15 mouse cellular contexts compared by ENCODE assay signal in the genomic region with DNA sequence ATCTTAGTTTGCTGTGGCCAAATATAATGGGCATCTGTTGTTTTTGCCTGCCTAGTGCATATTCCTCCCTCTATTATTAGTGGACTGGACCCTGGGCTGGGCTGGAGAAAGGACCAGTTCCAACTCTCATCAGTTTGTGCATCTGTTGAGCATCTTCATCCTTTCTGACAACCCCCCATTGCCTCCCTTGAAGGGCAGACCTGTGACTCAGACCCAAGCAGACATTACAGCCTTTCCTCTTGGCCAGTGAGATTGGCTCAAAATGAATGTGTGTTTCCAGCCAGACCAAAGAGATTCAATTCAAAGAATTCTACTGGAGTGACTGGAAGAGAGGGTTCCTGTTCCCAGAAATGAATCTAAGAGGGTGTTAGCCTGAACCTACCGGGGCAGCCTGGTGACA.
"Had no signal": no experiment of that assay in that cellular context is flagged by ENCODE, and none has a peak within 500 bp of the region (broad histone marks: within the 10 kb centered on the region; RNA-seq: fewer than 3 reads in every experiment).

No protein-coding gene starts in this region.

- H3K4me1 ChIP-seq: kidney, embryonic 15.5 days; limb, embryonic 13.5 days; midbrain, embryonic 13.5 days; stomach, embryonic 15.5 days had no signal

- H3K4me3 ChIP-seq: kidney, embryonic 15.5 days; limb, embryonic 13.5 days; midbrain, embryonic 13.5 days; neural tube, embryonic 13.5 days; stomach, embryonic 15.5 days had no signal

- H3K4me2 ChIP-seq: kidney, embryonic 15.5 days; limb, embryonic 13.5 days; midbrain, embryonic 13.5 days; neural tube, embryonic 13.5 days; stomach, embryonic 15.5 days had no signal

- H3K9me3 ChIP-seq: kidney, embryonic 15.5 days; limb, embryonic 13.5 days; midbrain, embryonic 13.5 days; neural tube, embryonic 13.5 days; stomach, embryonic 15.5 days had no signal

- DNase-seq: kidney, adult 2 months; kidney, postnatal 14 days; layer of hippocampus, postnatal 36 days; lung, adult 18-20 months; lung, postnatal 36 days; retina, postnatal 1 day; right cerebral cortex, postnatal 14 days; thymus, adult 2 months; thymus, postnatal 25 days had no signal

- H3K9ac ChIP-seq: kidney, embryonic 15.5 days; limb, embryonic 13.5 days; liver, embryonic 14.5 days; midbrain, embryonic 13.5 days; neural tube, embryonic 13.5 days; stomach, embryonic 15.5 days had no signal

- ATAC-seq: midbrain, embryonic 13.5 days had no signal

- H3K27me3 ChIP-seq: kidney, embryonic 15.5 days; limb, embryonic 13.5 days; stomach, embryonic 15.5 days had no signal

- H3K36me3 ChIP-seq: kidney, embryonic 15.5 days; limb, embryonic 13.5 days; midbrain, embryonic 13.5 days; neural tube, embryonic 13.5 days; stomach, embryonic 15.5 days had no signal

- H3K27ac ChIP-seq: kidney, embryonic 15.5 days; limb, embryonic 13.5 days; liver, embryonic 14.5 days; midbrain, embryonic 13.5 days; neural tube, embryonic 13.5 days; stomach, embryonic 15.5 days had no signal
